Mouse (Mus musculus) retina, embryonic 14.5 days (tissue): ENCODE data around the gene Scrt2.

ENCODE experiments used
- DNase-seq: peaks from one replicate; pipeline ENCODE4 v3.0.0-alpha.2; 2015; ENCODE audit warnings: low spot score

Gene Scrt2

GRCm38 (mm10) chr2:152081641-152082448 lies 516 bp downstream of the Scrt2 start:
- peak; percentile 80 for DNase-seq

GRCm38 (mm10) chr2:152082456-152083285 lies 1.3 kb downstream of the Scrt2 start:
- DNase-seq = no peak

- no peak for DNase-seq
These were observed 2.1 kb downstream of the Scrt2 start for GRCm38 (mm10) chr2:152083411-152083810.

GRCm38 (mm10) chr2:152084298-152084697 lies 3.0 kb downstream of the Scrt2 start:
- no peak for DNase-seq

- DNase-seq = no peak
These were observed 4.1 kb downstream of the Scrt2 start for GRCm38 (mm10) chr2:152085414-152085813.

- no peak for DNase-seq
These were observed 5.1 kb downstream of the Scrt2 start for GRCm38 (mm10) chr2:152086451-152086850.

- no peak for DNase-seq
These were observed 5.8 kb downstream of the Scrt2 start for GRCm38 (mm10) chr2:152087111-152087510.

GRCm38 (mm10) chr2:152089078-152089477 lies 7.7 kb downstream of the Scrt2 start:
- peak; percentile 86 for DNase-seq

GRCm38 (mm10) chr2:152089581-152089980 lies 8.3 kb downstream of the Scrt2 start:
- no peak for DNase-seq

GRCm38 (mm10) chr2:152090486-152090885 lies 9.2 kb downstream of the Scrt2 start:
- no peak for DNase-seq

- peak; percentile 46 for DNase-seq
These were observed 10.2 kb downstream of the Scrt2 start for GRCm38 (mm10) chr2:152091342-152092056.

GRCm38 (mm10) chr2:152092927-152093326 lies 11.6 kb downstream of the Scrt2 start:
- no peak for DNase-seq

GRCm38 (mm10) chr2:152093356-152093792 lies 12.0 kb downstream of the Scrt2 start:
- peak; percentile 58 for DNase-seq

- no peak for DNase-seq
These were observed 13.7 kb downstream of the Scrt2 start for GRCm38 (mm10) chr2:152094856-152095545.

- no peak for DNase-seq
These were observed 15.6 kb downstream of the Scrt2 start for GRCm38 (mm10) chr2:152096922-152097321.

- no peak for DNase-seq
These were observed 16.6 kb downstream of the Scrt2 start for GRCm38 (mm10) chr2:152097916-152098315.

- no peak for DNase-seq
These were observed 18.2 kb downstream of the Scrt2 start for GRCm38 (mm10) chr2:152099538-152099937.

GRCm38 (mm10) chr2:152101761-152102160 lies 20.4 kb downstream of the Scrt2 start:
- DNase-seq = no peak

- no peak for DNase-seq
These were observed 21.0 kb downstream of the Scrt2 start for GRCm38 (mm10) chr2:152102369-152102768.

GRCm38 (mm10) chr2:152104711-152105317 lies 23.5 kb downstream of the Scrt2 start:
- DNase-seq = no peak
